9 mouse cellular contexts compared by ENCODE assay signal in genomic region chr12:24630220-24630619, GRCm38 (mm10). TPM values are rescaled to one million over a fixed set of nuclear protein-coding genes. Genes with fewer than 3 reads are reported as not detected.
DNase-seq lines count a peak whose midpoint lies in the region; ATAC-seq and TF ChIP-seq lines count a peak whose summit lies in the region.
"Had no signal": no experiment of that assay in that cellular context is flagged by ENCODE, and none has a peak within 500 bp of the region (broad histone marks: within the 10 kb centered on the region; RNA-seq: fewer than 3 reads in every experiment).

No protein-coding gene starts in this region.

- H3K27me3 ChIP-seq in kidney, adult 2 months (replicated peaks; ENCODE audit: control insufficient read depth, insufficient read depth, low read length) = no peaks in the 10 kb centered on the region
- H3K27me3 ChIP-seq in kidney, embryonic 14.5 days (ENCODE audit: control insufficient read depth, insufficient read depth, low read length) = no peaks in the 10 kb centered on the region
- peaks cover 2% of the 10 kb centered on the region; the same call in 1 of the 2 replicates for H3K27me3 ChIP-seq in G1E (ENCODE audit: insufficient read depth, low read length)
- no peaks in the 10 kb centered on the region for H3K27me3 ChIP-seq in embryonic facial prominence, embryonic 11.5 days (ENCODE audit: control insufficient read depth, insufficient read depth, low read length)
- H3K27me3 ChIP-seq in liver, adult 2 months (ENCODE audit: control insufficient read depth, insufficient read depth, low read length) = no peaks in the 10 kb centered on the region
- H3K27me3 ChIP-seq: limb, embryonic 12.5 days had no signal

- no peak for ATAC-seq in kidney, embryonic 14.5 days (ENCODE audit: low FRiP score, low TSS enrichment)
- peak; percentile 71 for ATAC-seq in G1E (ENCODE audit: extremely low read depth, insufficient number of reproducible peaks, low FRiP score, poor library complexity, severe bottlenecking)
- no peak for ATAC-seq in embryonic facial prominence, embryonic 11.5 days (replicated peaks; ENCODE audit: insufficient number of reproducible peaks, low FRiP score, low TSS enrichment, low read depth)

- no peak for TF ChIP-seq POLR2A in kidney, adult 2 months (IDR thresholded peaks at IDR 0.05; ENCODE audit: low read depth, low read length)
- no peak for TF ChIP-seq POLR2A in liver, adult 2 months (IDR thresholded peaks at IDR 0.05; ENCODE audit: extremely low read depth, insufficient read depth, low read length)

- no peak overlapping the region for H3K4me3 ChIP-seq in kidney, adult 2 months (ENCODE audit: insufficient read depth, low read depth, low read length)
- no peak overlapping the region for H3K4me3 ChIP-seq in kidney, embryonic 14.5 days (ENCODE audit: low read length)
- no peak overlapping the region for H3K4me3 ChIP-seq in G1E (ENCODE audit: low read depth, low read length)
- H3K4me3 ChIP-seq in embryonic facial prominence, embryonic 11.5 days (ENCODE audit: low read depth, low read length) = no peak overlapping the region
- H3K4me3 ChIP-seq in liver, adult 2 months (ENCODE audit: insufficient read depth, low read depth, low read length) = no peak overlapping the region
- H3K4me3 ChIP-seq: limb, embryonic 12.5 days had no signal

- H3K9me3 ChIP-seq in kidney, embryonic 14.5 days (ENCODE audit: control insufficient read depth, low read length) = no peaks in the 10 kb centered on the region
- no peaks in the 10 kb centered on the region for H3K9me3 ChIP-seq in G1E (replicated peaks)
- H3K9me3 ChIP-seq in embryonic facial prominence, embryonic 11.5 days (replicated peaks; ENCODE audit: control insufficient read depth, low read length) = no peaks in the 10 kb centered on the region
- H3K9me3 ChIP-seq: limb, embryonic 12.5 days had no signal

- H3K4me2 ChIP-seq in kidney, embryonic 14.5 days (replicated peaks; ENCODE audit: low read depth, low read length) = no peak overlapping the region
- no peak overlapping the region for H3K4me2 ChIP-seq in embryonic facial prominence, embryonic 11.5 days (ENCODE audit: low read depth, low read length)
- H3K4me2 ChIP-seq: limb, embryonic 12.5 days had no signal

- no peak overlapping the region for H3K9ac ChIP-seq in kidney, embryonic 14.5 days (ENCODE audit: low read depth, low read length)
- H3K9ac ChIP-seq in embryonic facial prominence, embryonic 11.5 days (replicated peaks; ENCODE audit: low read length) = no peak overlapping the region
- no peak overlapping the region for H3K9ac ChIP-seq in liver, adult 2 months (ENCODE audit: low read depth, low read length)
- H3K9ac ChIP-seq: limb, embryonic 12.5 days had no signal

- H3K36me3 ChIP-seq in kidney, adult 2 months (ENCODE audit: control insufficient read depth, insufficient read depth, low read length) = no peaks in the 10 kb centered on the region
- no peaks in the 10 kb centered on the region for H3K36me3 ChIP-seq in kidney, embryonic 14.5 days (ENCODE audit: control insufficient read depth, insufficient read depth, low read length)
- no peaks in the 10 kb centered on the region for H3K36me3 ChIP-seq in G1E (replicated peaks)
- H3K36me3 ChIP-seq in embryonic facial prominence, embryonic 11.5 days (replicated peaks; ENCODE audit: control insufficient read depth, insufficient read depth, low read depth, low read length) = no peaks in the 10 kb centered on the region
- no peaks in the 10 kb centered on the region for H3K36me3 ChIP-seq in liver, adult 2 months (ENCODE audit: control insufficient read depth, insufficient read depth, low read length)
- H3K36me3 ChIP-seq: limb, embryonic 12.5 days had no signal

- DNase-seq in kidney, adult 2 months = peak; percentile 76
- peak; percentile 76 for DNase-seq in G1E (ENCODE audit: low spot score)
- DNase-seq in embryonic facial prominence, embryonic 11.5 days (ENCODE audit: low spot score) = peak; percentile 30
- peak; percentile 66 for DNase-seq in liver, adult 2 months (ENCODE audit: extremely low read depth, low read depth, low spot score)
- peak; percentile 50 for DNase-seq in thymus, postnatal 14 days
- DNase-seq in left cerebral cortex, adult 8-10 months (ENCODE audit: low spot score in 2 of 2) = no peak
- DNase-seq in gastrocnemius, postnatal 4 days (ENCODE audit: low spot score in 2 of 2) = no peak

- no peak overlapping the region for H3K27ac ChIP-seq in kidney, adult 2 months (ENCODE audit: insufficient read depth, low read depth, low read length)
- no peak overlapping the region for H3K27ac ChIP-seq in kidney, embryonic 14.5 days (ENCODE audit: low read depth, low read length)
- no peak overlapping the region for H3K27ac ChIP-seq in embryonic facial prominence, embryonic 11.5 days (replicated peaks; ENCODE audit: low read depth, low read length)
- no peak overlapping the region for H3K27ac ChIP-seq in liver, adult 2 months (replicated peaks; ENCODE audit: insufficient read depth, low read depth, low read length)
- H3K27ac ChIP-seq: limb, embryonic 12.5 days had no signal

- peak; percentile 49 for TF ChIP-seq CTCF in kidney, adult 2 months (conservative IDR thresholded peaks at IDR 0.05; ENCODE audit: insufficient read depth, insufficient read length, low read depth, low read length)
- TF ChIP-seq CTCF in G1E (IDR thresholded peaks at IDR 0.05; ENCODE audit: low read depth, low read length) = peak; percentile 27; the same call in 1 of the 2 replicates
- 0 out of 2 replicates have a peak, but pooled peaks have one; percentile 19 for TF ChIP-seq CTCF in liver, adult 2 months (IDR thresholded peaks at IDR 0.05; ENCODE audit: low read depth, low read length)

- 37% methylated on average over 1 of the region's 1 CpGs for WGBS in kidney, adult 2 months
- WGBS in kidney, embryonic 14.5 days = 92% methylated on average over 1 of the region's 1 CpGs
- WGBS in embryonic facial prominence, embryonic 11.5 days = 83% methylated on average over 1 of the region's 1 CpGs
- 77% methylated on average over 1 of the region's 1 CpGs for WGBS in liver, adult 2 months

- H3K4me1 ChIP-seq in kidney, adult 2 months (ENCODE audit: control insufficient read depth, insufficient read depth, low read length) = peaks cover 14% of the 10 kb centered on the region; the same call in 1 of the 2 replicates
- no peaks in the 10 kb centered on the region for H3K4me1 ChIP-seq in kidney, embryonic 14.5 days (ENCODE audit: control insufficient read depth, insufficient read depth, low read length)
- H3K4me1 ChIP-seq in G1E (ENCODE audit: insufficient read depth, low read depth, low read length) = peaks cover 57% of the 10 kb centered on the region
- H3K4me1 ChIP-seq in embryonic facial prominence, embryonic 11.5 days (ENCODE audit: control insufficient read depth, insufficient read depth, low read length) = no peaks in the 10 kb centered on the region
- peaks cover 16% of the 10 kb centered on the region for H3K4me1 ChIP-seq in liver, adult 2 months (ENCODE audit: control insufficient read depth, insufficient read depth, low read length)

- no peaks in the 10 kb centered on the region for H3K79me2 ChIP-seq in liver, adult 2 months (ENCODE audit: control insufficient read depth, insufficient read depth, low read length)

RNA-seq across cellular contexts. Expression of gene Klf11, which starts 20.9 kb away (rescaled TPM):
- polyA plus RNA-seq in kidney, adult 2 months (2012; rRNA removed) = 8.4 and 8.5 TPM in 2 replicates
- polyA plus RNA-seq in kidney, embryonic 14.5 days (2014; fragmentation: Nextera tagmentation; extraction: Ambion mirVana) = 6.2 and 11.9 TPM in 2 replicates
- 16.0 and 18.9 TPM in 2 replicates for total RNA-seq in G1E (2014; fragmentation: Nextera tagmentation)
- 7.0 and 7.5 TPM in 2 replicates for total RNA-seq in G1E (2017)
- polyA plus RNA-seq in G1E (2012) = 17.4 and 19.2 TPM in 2 replicates
- 10.4 and 12.8 TPM in 2 replicates for polyA plus RNA-seq in embryonic facial prominence, embryonic 11.5 days (2014; fragmentation: Nextera tagmentation; extraction: Ambion mirVana)
- total RNA-seq in liver, adult 2 months (2014; rRNA removed) = 5.9 and 9.9 TPM in 2 replicates
- polyA plus RNA-seq in liver, adult 2 months (2012; rRNA removed) = 2.8 and 3.5 TPM in 2 replicates
- 1 to 10 TPM; 7.1 to 8.8 (median 8.1) TPM for total RNA-seq in left cerebral cortex, adult 8-10 months (2022)
- 10 to 100 TPM; 18.9 to 19.4 TPM for total RNA-seq in gastrocnemius, postnatal 4 days (2021)

RNA-seq across cellular contexts. Expression of gene Cys1, which starts 51.4 kb away (rescaled TPM):
- polyA plus RNA-seq in kidney, adult 2 months (2012; rRNA removed) = 71.1 and 93.2 TPM in 2 replicates
- polyA plus RNA-seq in kidney, embryonic 14.5 days (2014; fragmentation: Nextera tagmentation; extraction: Ambion mirVana) = 10.7 and 11.8 TPM in 2 replicates
- 1.2 TPM in 1 of 2 replicates, not detected in the other for total RNA-seq in G1E (2014; fragmentation: Nextera tagmentation)
- 0.12 TPM in 1 of 2 replicates, not detected in the other for total RNA-seq in G1E (2017)
- not detected in 2 replicates for polyA plus RNA-seq in G1E (2012)
- 0.94 and 1.4 TPM in 2 replicates for polyA plus RNA-seq in embryonic facial prominence, embryonic 11.5 days (2014; fragmentation: Nextera tagmentation; extraction: Ambion mirVana)
- total RNA-seq in liver, adult 2 months (2014; rRNA removed) = 2.8 and 3.1 TPM in 2 replicates
- 4.3 and 5.3 TPM in 2 replicates for polyA plus RNA-seq in liver, adult 2 months (2012; rRNA removed)
- 10 to 100 TPM; 10.9 to 13.7 (median 12.5) TPM for total RNA-seq in left cerebral cortex, adult 8-10 months (2022)
- total RNA-seq in gastrocnemius, postnatal 4 days (2021) = 10 to 100 TPM in 1 of 2 experiments, 1 to 10 TPM in 1; 8.0 to 13.9 TPM

RNA-seq across cellular contexts. Expression of gene Grhl1, which starts 58.1 kb away (rescaled TPM):
- 0.67 and 0.72 TPM in 2 replicates for polyA plus RNA-seq in kidney, adult 2 months (2012; rRNA removed)
- polyA plus RNA-seq in kidney, embryonic 14.5 days (2014; fragmentation: Nextera tagmentation; extraction: Ambion mirVana) = 1.4 and 3.5 TPM in 2 replicates
- total RNA-seq in G1E (2014; fragmentation: Nextera tagmentation) (2.0 and 4.4 TPM in 2 replicates), G1E (2017) (2.1 and 3.0 TPM in 2 replicates)
- 0.57 and 0.59 TPM in 2 replicates for polyA plus RNA-seq in G1E (2012)
- polyA plus RNA-seq in embryonic facial prominence, embryonic 11.5 days (2014; fragmentation: Nextera tagmentation; extraction: Ambion mirVana) = 1.1 TPM in 2 replicates
- 0.28 and 0.40 TPM in 2 replicates for total RNA-seq in liver, adult 2 months (2014; rRNA removed)
- polyA plus RNA-seq in liver, adult 2 months (2012; rRNA removed) = 0.17 and 0.42 TPM in 2 replicates
- total RNA-seq in left cerebral cortex, adult 8-10 months (2022) = 10 to 100 TPM in 3 of 4 experiments, 1 to 10 TPM in 1; 8.6 to 11.3 (median 10.5) TPM
- under 1 TPM; 0.54 to 0.64 TPM for total RNA-seq in gastrocnemius, postnatal 4 days (2021)

Comparison
In these comparisons a context has a peak if more than half of its experiments do, and no peak if none do; other contexts are left out.
1. DNase-seq: peak in kidney, adult 2 months (single experiment), G1E (single experiment), embryonic facial prominence, embryonic 11.5 days (single experiment), liver, adult 2 months (single experiment) and thymus, postnatal 14 days (single experiment); none in left cerebral cortex, adult 8-10 months (0 of 2) and gastrocnemius, postnatal 4 days (0 of 2).
2. Peak in every context shown above with its lines, with median percentiles within 50 percentile points of each other: CTCF ChIP-seq.